17 mouse cellular contexts compared by ENCODE assay signal in genomic region chr16:91764414-91764813, GRCm38 (mm10). TPM values are rescaled to one million over a fixed set of nuclear protein-coding genes. Genes with fewer than 3 reads are reported as not detected.
DNase-seq lines count a peak whose midpoint lies in the region; ATAC-seq and TF ChIP-seq lines count a peak whose summit lies in the region.
"Had no signal": no experiment of that assay in that cellular context is flagged by ENCODE, and none has a peak within 500 bp of the region (broad histone marks: within the 10 kb centered on the region; RNA-seq: fewer than 3 reads in every experiment).

No protein-coding gene starts in this region.

- H3K9ac ChIP-seq in hindbrain, embryonic 16.5 days (ENCODE audit: low read depth, low read length), result no peak overlapping the region

- intact Hi-C loops in gastrocnemius, adult 2 months (cut with DNase I), result no loop called here

- no peak overlapping the region for H3K4me3 ChIP-seq in gastrocnemius, adult 2 months
- no peak overlapping the region for H3K4me3 ChIP-seq in hindbrain, embryonic 10.5 days
- no peak overlapping the region for H3K4me3 ChIP-seq in hindbrain, embryonic 16.5 days (ENCODE audit: low read length)
- no peak overlapping the region for H3K4me3 ChIP-seq in embryonic fibroblast, embryonic 13.5 days (ENCODE audit: insufficient read depth, low read length)

- DNase-seq in gastrocnemius, adult 2 months, result no peak
- no peak for DNase-seq in gastrocnemius, adult 18-20 months (ENCODE audit: low spot score)
- no peak for DNase-seq in hindbrain, embryonic 10.5 days (ENCODE audit: low spot score)
- peak; percentile 18 for DNase-seq in R1 (ENCODE audit: low read depth, low spot score)
- DNase-seq in left cerebral cortex, adult 9 months (ENCODE audit: low spot score in 2 of 2), result no peak
- DNase-seq: cerebellum, adult 8-10 months; cerebellum, postnatal 36 days; embryo, embryonic 11 days; gastrocnemius, postnatal 25 days; heart, postnatal 4 days; kidney, adult 11 months; lung, postnatal 4 days had no signal

- peaks cover 11% of the 10 kb centered on the region for H3K36me3 ChIP-seq in hindbrain, embryonic 10.5 days
- H3K36me3 ChIP-seq in hindbrain, embryonic 16.5 days (ENCODE audit: control insufficient read depth, insufficient read depth, low read length), result no peaks in the 10 kb centered on the region

- peak overlapping the region; percentile 92 for H3K27ac ChIP-seq in gastrocnemius, adult 2 months
- peak overlapping the region; percentile 63 for H3K27ac ChIP-seq in hindbrain, embryonic 10.5 days
- no peak overlapping the region for H3K27ac ChIP-seq in hindbrain, embryonic 16.5 days (ENCODE audit: low read depth, low read length)
- H3K27ac ChIP-seq in embryonic fibroblast, embryonic 13.5 days (ENCODE audit: insufficient read depth, low read length), result peak overlapping the region; percentile 0; the same call in 1 of the 2 replicates
- H3K27ac ChIP-seq: kidney, postnatal 0 days had no signal

- TF ChIP-seq CTCF in gastrocnemius, adult 2 months (IDR thresholded peaks at IDR 0.05), result no peak
- TF ChIP-seq CTCF in embryonic fibroblast, embryonic 13.5 days (IDR thresholded peaks at IDR 0.05; ENCODE audit: borderline replicate concordance, insufficient read depth, low read length), result no peak

- TF ChIP-seq POLR2A in embryonic fibroblast, embryonic 13.5 days (IDR thresholded peaks at IDR 0.05; ENCODE audit: low read depth, low read length), result no peak

- no peaks in the 10 kb centered on the region for H3K9me3 ChIP-seq in hindbrain, embryonic 10.5 days
- no peaks in the 10 kb centered on the region for H3K9me3 ChIP-seq in hindbrain, embryonic 16.5 days (ENCODE audit: control insufficient read depth, low read length)

- 86% methylated on average over 6 of the region's 6 CpGs for WGBS in hindbrain, embryonic 10.5 days
- 74% methylated on average over 6 of the region's 6 CpGs for WGBS in hindbrain, embryonic 16.5 days

- peaks cover 73% of the 10 kb centered on the region for H3K4me1 ChIP-seq in hindbrain, embryonic 10.5 days (replicated peaks)
- peaks cover 33% of the 10 kb centered on the region for H3K4me1 ChIP-seq in hindbrain, embryonic 16.5 days (ENCODE audit: control insufficient read depth, insufficient read depth, low read depth, low read length)
- H3K4me1 ChIP-seq in embryonic fibroblast, embryonic 13.5 days (ENCODE audit: control insufficient read depth, insufficient read depth, low read length), result peaks cover 12% of the 10 kb centered on the region

- H3K27me3 ChIP-seq in hindbrain, embryonic 10.5 days (ENCODE audit: insufficient read depth, poor library complexity, severe bottlenecking), result no peaks in the 10 kb centered on the region
- H3K27me3 ChIP-seq in hindbrain, embryonic 16.5 days (replicated peaks; ENCODE audit: control insufficient read depth, insufficient read depth, low read length), result no peaks in the 10 kb centered on the region

- no peak overlapping the region for H3K4me2 ChIP-seq in hindbrain, embryonic 16.5 days (ENCODE audit: low read length)

- no peak for ATAC-seq in hindbrain, embryonic 16.5 days
- ATAC-seq: forebrain, embryonic 16.5 days; midbrain, embryonic 16.5 days had no signal

RNA-seq across cellular contexts. Expression of gene Itsn1, which starts 35.3 kb away (rescaled TPM):
- total RNA-seq in gastrocnemius, adult 2 months (2021), result 10 to 100 TPM; 60.2 to 66.1 TPM
- 10 to 100 TPM; 62.8 to 63.5 TPM for total RNA-seq in gastrocnemius, adult 18-20 months (2021)
- 50.7 and 55.5 TPM in 2 replicates for polyA plus RNA-seq in hindbrain, embryonic 10.5 days (2016; fragmentation: Nextera tagmentation; extraction: Ambion mirVana)
- 49.6 and 52.7 TPM in 2 replicates for polyA plus RNA-seq in hindbrain, embryonic 16.5 days (2015; fragmentation: Nextera tagmentation; extraction: Ambion mirVana)
- 108 and 136 TPM in 2 replicates for polyA plus RNA-seq in embryonic fibroblast, embryonic 13.5 days (2011; ENCODE audit: insufficient read length, low read depth, missing spikeins)

RNA-seq across cellular contexts. Expression of gene Cryzl1, which starts 35.6 kb away (rescaled TPM):
- 10 to 100 TPM; 17.7 to 18.1 TPM for total RNA-seq in gastrocnemius, adult 2 months (2021)
- total RNA-seq in gastrocnemius, adult 18-20 months (2021), result 10 to 100 TPM; 11.4 to 15.6 TPM
- polyA plus RNA-seq in hindbrain, embryonic 10.5 days (2016; fragmentation: Nextera tagmentation; extraction: Ambion mirVana), result 65.1 and 71.6 TPM in 2 replicates
- 105 and 115 TPM in 2 replicates for polyA plus RNA-seq in hindbrain, embryonic 16.5 days (2015; fragmentation: Nextera tagmentation; extraction: Ambion mirVana)
- 63.6 and 68.6 TPM in 2 replicates for polyA plus RNA-seq in embryonic fibroblast, embryonic 13.5 days (2011; ENCODE audit: insufficient read length, low read depth, missing spikeins)
